Comparison of ENCODE assay signal across 8 mouse cellular contexts in genomic region chr9:107666751-107667205, GRCm38 (mm10). TPM values are rescaled to one million over a fixed set of nuclear protein-coding genes. Genes with fewer than 3 reads are reported as not detected.
DNase-seq lines count a peak whose midpoint lies in the region; ATAC-seq lines count a peak whose summit lies in the region.

No protein-coding gene starts in this region.

- WGBS in lung, embryonic 15.5 days, result under 1% methylated on average over 30 of the region's 30 CpGs
- 1% methylated on average over 30 of the region's 30 CpGs for WGBS in heart, embryonic 10.5 days
- 1% methylated on average over 30 of the region's 30 CpGs for WGBS in limb, embryonic 10.5 days

- no peaks in the 10 kb centered on the region for H3K9me3 ChIP-seq in lung, embryonic 15.5 days
- no peaks in the 10 kb centered on the region for H3K9me3 ChIP-seq in heart, embryonic 10.5 days
- H3K9me3 ChIP-seq in limb, embryonic 10.5 days (replicated peaks), result no peaks in the 10 kb centered on the region

- ATAC-seq in lung, embryonic 15.5 days (ENCODE audit: borderline replicate concordance, extremely low read depth, low FRiP score, low TSS enrichment), result no peak

- H3K4me3 ChIP-seq in lung, embryonic 15.5 days, result peak overlapping the region; percentile 44
- peak overlapping the region; percentile 63 for H3K4me3 ChIP-seq in heart, embryonic 10.5 days
- H3K4me3 ChIP-seq in limb, embryonic 10.5 days, result peak overlapping the region; percentile 62

- no peak overlapping the region for H3K27ac ChIP-seq in lung, embryonic 15.5 days
- peak overlapping the region; percentile 80 for H3K27ac ChIP-seq in heart, embryonic 10.5 days
- peak overlapping the region; percentile 74 for H3K27ac ChIP-seq in limb, embryonic 10.5 days

- H3K27me3 ChIP-seq in lung, embryonic 15.5 days, result peaks cover 36% of the 10 kb centered on the region
- H3K27me3 ChIP-seq in heart, embryonic 10.5 days (ENCODE audit: insufficient read depth, poor library complexity, severe bottlenecking), result peaks cover 54% of the 10 kb centered on the region
- H3K27me3 ChIP-seq in limb, embryonic 10.5 days (ENCODE audit: low read depth, poor library complexity, severe bottlenecking), result peaks cover 57% of the 10 kb centered on the region

- H3K36me3 ChIP-seq in lung, embryonic 15.5 days, result no peaks in the 10 kb centered on the region
- no peaks in the 10 kb centered on the region for H3K36me3 ChIP-seq in heart, embryonic 10.5 days
- H3K36me3 ChIP-seq in limb, embryonic 10.5 days, result no peaks in the 10 kb centered on the region

- H3K4me2 ChIP-seq in lung, embryonic 15.5 days, result peak overlapping the region; percentile 95

- DNase-seq in lung, postnatal 14 days, result no peak
- no peak for DNase-seq in heart, embryonic 10.5 days (ENCODE audit: low spot score)
- DNase-seq in limb, embryonic 10.5 days (ENCODE audit: low spot score), result no peak
- DNase-seq in skeletal muscle tissue, adult 2 months (ENCODE audit: low read depth, low spot score), result peak; percentile 73
- no peak for DNase-seq in cerebellum, postnatal 4 days (ENCODE audit: low spot score in 2 of 2)
- DNase-seq in adipocyte (ENCODE audit: low spot score), result no peak
- DNase-seq in spleen, postnatal 36 days (ENCODE audit: low spot score in 2 of 2), result no peak

- peak overlapping the region; percentile 48 for H3K9ac ChIP-seq in lung, embryonic 15.5 days

- peaks cover 24% of the 10 kb centered on the region for H3K4me1 ChIP-seq in lung, embryonic 15.5 days
- peaks cover 72% of the 10 kb centered on the region for H3K4me1 ChIP-seq in heart, embryonic 10.5 days
- H3K4me1 ChIP-seq in limb, embryonic 10.5 days, result peaks cover 51% of the 10 kb centered on the region

RNA-seq across cellular contexts. Expression of gene Slc38a3, which starts 2.6 kb away (rescaled TPM):
- polyA plus RNA-seq in lung, embryonic 15.5 days (2015; fragmentation: Nextera tagmentation; extraction: Ambion mirVana), result 3.9 and 4.1 TPM in 2 replicates
- polyA plus RNA-seq in heart, embryonic 10.5 days (2016; fragmentation: Nextera tagmentation; extraction: Ambion mirVana), result 4.2 and 4.5 TPM in 2 replicates
- 3.9 and 4.3 TPM in 2 replicates for polyA plus RNA-seq in limb, embryonic 10.5 days (2016; fragmentation: Nextera tagmentation; extraction: Ambion mirVana)

RNA-seq across cellular contexts. Expression of gene Gnat1, which starts 12.7 kb away (rescaled TPM):
- 0.54 and 0.93 TPM in 2 replicates for polyA plus RNA-seq in lung, embryonic 15.5 days (2015; fragmentation: Nextera tagmentation; extraction: Ambion mirVana)
- polyA plus RNA-seq in heart, embryonic 10.5 days (2016; fragmentation: Nextera tagmentation; extraction: Ambion mirVana), result 1.2 and 3.2 TPM in 2 replicates
- 2.6 and 3.3 TPM in 2 replicates for polyA plus RNA-seq in limb, embryonic 10.5 days (2016; fragmentation: Nextera tagmentation; extraction: Ambion mirVana)

RNA-seq across cellular contexts. Expression of gene Gnai2, which starts 31.6 kb away (rescaled TPM):
- polyA plus RNA-seq in lung, embryonic 15.5 days (2015; fragmentation: Nextera tagmentation; extraction: Ambion mirVana), result 469 and 478 TPM in 2 replicates
- polyA plus RNA-seq in heart, embryonic 10.5 days (2016; fragmentation: Nextera tagmentation; extraction: Ambion mirVana), result 359 and 404 TPM in 2 replicates
- 355 and 403 TPM in 2 replicates for polyA plus RNA-seq in limb, embryonic 10.5 days (2016; fragmentation: Nextera tagmentation; extraction: Ambion mirVana)

RNA-seq across cellular contexts. Expression of gene Sema3f, which starts 43.5 kb away (rescaled TPM):
- 12.3 and 13.7 TPM in 2 replicates for polyA plus RNA-seq in lung, embryonic 15.5 days (2015; fragmentation: Nextera tagmentation; extraction: Ambion mirVana)
- 4.7 and 13.2 TPM in 2 replicates for polyA plus RNA-seq in heart, embryonic 10.5 days (2016; fragmentation: Nextera tagmentation; extraction: Ambion mirVana)
- polyA plus RNA-seq in limb, embryonic 10.5 days (2016; fragmentation: Nextera tagmentation; extraction: Ambion mirVana), result 31.7 and 33.6 TPM in 2 replicates

RNA-seq across cellular contexts. Expression of gene Sema3b, which starts 57.7 kb away (rescaled TPM):
- polyA plus RNA-seq in lung, embryonic 15.5 days (2015; fragmentation: Nextera tagmentation; extraction: Ambion mirVana), result 8.2 and 9.1 TPM in 2 replicates
- polyA plus RNA-seq in heart, embryonic 10.5 days (2016; fragmentation: Nextera tagmentation; extraction: Ambion mirVana), result 4.9 and 8.2 TPM in 2 replicates
- 2.2 and 3.6 TPM in 2 replicates for polyA plus RNA-seq in limb, embryonic 10.5 days (2016; fragmentation: Nextera tagmentation; extraction: Ambion mirVana)
